Mouse (Mus musculus) liver, postnatal 0 days (tissue): ENCODE measurements around the gene Slc26a8. TPM values are rescaled to one million over a fixed set of nuclear protein-coding genes. Genes with fewer than 3 reads are reported as not detected.

Source experiments
- ATAC-seq: fragments of 200-750 bp; cut with Nextera tagmentation; 2 replicates; pipeline ENCODE4 v1.8.0; 2017; ENCODE audit warnings: mild to moderate bottlenecking, moderate library complexity
- DNase-seq: peaks from one replicate; pipeline ENCODE4 v3.0.0-alpha.2; 2016
- H3K27ac ChIP-seq: fragments of 300-500 bp; sonication (generic); 2 replicates; pipeline ENCODE4 v1.5.1; 2014; ENCODE audit warnings: antibody characterized with exemption, moderate library complexity, mild to moderate bottlenecking, low read depth
- H3K27me3 ChIP-seq: fragments of 300-500 bp; sonication (generic); 2 replicates; pipeline ENCODE4 v1.6.1; 2014; ENCODE audit warnings: low read length, control low read depth, mixed read lengths; ENCODE audit not compliant: insufficient read depth
- H3K36me3 ChIP-seq: fragments of 300-500 bp; sonication (generic); replicated peaks from 2 replicates; pipeline ENCODE4 v1.6.1; 2014; ENCODE audit warnings: mild to moderate bottlenecking, control low read depth, low read length, moderate library complexity, mixed read lengths; ENCODE audit not compliant: insufficient read depth
- H3K4me1 ChIP-seq: fragments of 300-500 bp; sonication (generic); 2 replicates; pipeline ENCODE4 v1.6.1; 2014; ENCODE audit warnings: antibody characterized with exemption, mild to moderate bottlenecking, control low read depth; ENCODE audit not compliant: insufficient read depth
- H3K4me2 ChIP-seq: fragments of 300-500 bp; sonication (generic); 2 replicates; pipeline ENCODE4 v1.6.1; 2014; ENCODE audit warnings: low read depth, mild to moderate bottlenecking, low read length, moderate library complexity, mixed read lengths
- H3K4me3 ChIP-seq: fragments of 300-500 bp; sonication (generic); 2 replicates; pipeline ENCODE4 v1.5.1; 2014; ENCODE audit warnings: low read depth, low read length
- H3K9ac ChIP-seq: fragments of 300-500 bp; sonication (generic); replicated peaks from 2 replicates; pipeline ENCODE4 v1.6.1; 2014; ENCODE audit warnings: mild to moderate bottlenecking, moderate library complexity
- H3K9me3 ChIP-seq: fragments of 300-500 bp; sonication (generic); 2 replicates; pipeline ENCODE4 v1.6.1; 2016; ENCODE audit warnings: mild to moderate bottlenecking, control low read depth, low read length, mixed read lengths
- CTCF ChIP-seq: sonication (generic); IDR thresholded peaks from 2 replicates; pipeline ENCODE4 v1.5.1; 2016; ENCODE audit warnings: antibody characterized with exemption, low read depth
- EP300 ChIP-seq: IDR thresholded peaks from 2 replicates; pipeline ENCODE4 v1.6.1; 2016; ENCODE audit warnings: antibody characterized with exemption, low read depth, mild to moderate bottlenecking
- WGBS: fragments of 180-500 bp; shearing (Covaris S2); extraction: QIAGEN DNeasy Blood & Tissue Kit; methylation state at CpG from one replicate; pipeline ENCODE4 v1.1.7; 2014; ENCODE audit not compliant: insufficient replicate concordance; 5-methylcytosine and 5-hydroxymethylcytosine counted together
- polyA plus RNA-seq: library from polyadenylated mRNA; unstranded; fragments of >200 nt; fragmentation: Nextera tagmentation; extraction: Ambion mirVana; gene quantifications from 2 replicates; pipeline ENCODE4 v1.2.1, GENCODE M21; 2015

Slc26a8 gene
- polyA plus RNA-seq, 1 experiment from 2014 or later, result 0.51 TPM

DNA sequence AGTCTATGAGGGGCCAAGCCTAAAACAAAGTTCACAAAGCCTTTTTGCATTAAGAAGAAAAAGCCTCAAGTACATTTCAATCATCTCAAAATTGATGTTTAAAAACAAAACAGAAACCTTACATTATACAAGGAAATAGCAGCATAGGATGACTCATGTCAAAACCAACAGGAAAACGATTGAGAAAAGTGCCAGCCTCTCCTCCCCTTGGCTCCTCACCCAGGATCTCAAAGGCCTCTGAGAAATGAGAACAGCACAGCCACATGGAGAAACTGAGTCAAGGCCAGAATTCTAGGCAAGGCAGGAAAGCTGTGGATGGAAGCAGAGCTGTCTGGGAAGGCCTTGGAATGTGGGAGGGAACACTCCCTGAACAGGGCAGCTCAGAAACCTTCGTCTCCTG is 101.4 kb downstream of the Slc26a8 start:
- peak overlapping the region; percentile 16; the same call in 1 of the 2 replicates for H3K27ac ChIP-seq
- WGBS, result 61% methylated on average over 2 of the region's 2 CpGs

More for the DNA sequence above, 101.4 kb downstream of the Slc26a8 start:
- TF ChIP-seq EP300 (no peak), CTCF (no peak)
- Histone ChIP-seq H3K9me3 (no peaks in the 10 kb centered on the region), H3K36me3 (peaks cover 50% of the 10 kb centered on the region), H3K4me3 (no peak overlapping the region), H3K4me2 (peak overlapping the region; percentile 18; the same call in 1 of the 2 replicates), H3K9ac (no peak overlapping the region), H3K4me1 (no peaks in the 10 kb centered on the region; the same call in 1 of the 2 replicates), H3K27me3 (no peaks in the 10 kb centered on the region)
- DNase-seq (no peak), ATAC-seq (no peak)

Other genes starting within 250 kb of the Slc26a8 start
- gene Fkbp5, start 172.7 kb downstream of the Slc26a8 start, polyA plus RNA-seq, result 25.9 and 29.0 TPM in 2 replicates
- gene Armc12, start 159.4 kb downstream of the Slc26a8 start, polyA plus RNA-seq, result not detected in 2 replicates
- gene Clpsl2, start 140.8 kb downstream of the Slc26a8 start, polyA plus RNA-seq, result not detected in 2 replicates
- gene Clps, start 129.5 kb downstream of the Slc26a8 start, polyA plus RNA-seq, result 1.2 and 26.9 TPM in 2 replicates
- not detected in 2 replicates for gene Lhfpl5, start 114.6 kb downstream of the Slc26a8 start, polyA plus RNA-seq
- 20.9 and 21.7 TPM in 2 replicates for gene Srpk1, start 67.5 kb downstream of the Slc26a8 start, polyA plus RNA-seq
- 23.6 and 24.5 TPM in 2 replicates for gene Mapk14, start 1.1 kb upstream of the Slc26a8 start, polyA plus RNA-seq
- 0.80 and 1.1 TPM in 2 replicates for gene AC170998.1, start 35.9 kb upstream of the Slc26a8 start, polyA plus RNA-seq
- gene Mapk13, start 79.1 kb upstream of the Slc26a8 start, polyA plus RNA-seq, result 25.2 and 27.6 TPM in 2 replicates
- gene Brpf3, start 110.9 kb upstream of the Slc26a8 start, polyA plus RNA-seq, result 33.9 and 35.6 TPM in 2 replicates
- 0.09 and 0.16 TPM in 2 replicates for gene Pnpla1, start 168.2 kb upstream of the Slc26a8 start, polyA plus RNA-seq
- 0.08 and 0.09 TPM in 2 replicates for gene 4930539E08Rik, start 225.1 kb upstream of the Slc26a8 start, polyA plus RNA-seq